Mouse (Mus musculus) Patski (cell line): ENCODE results near the gene Ubox5. TPM values are rescaled to one million over a fixed set of nuclear protein-coding genes. Genes with fewer than 3 reads are reported as not detected.
"Not testable (repeated sequence)": the region's sequence is repeated elsewhere in the genome, so short reads cannot be mapped to it uniquely, and the experiment has no call there.

Experiments used
- ATAC-seq: fragments of 100-300 bp; one replicate; pipeline ENCODE4 v1.8.0; 2021
- CTCF ChIA-PET: fragments of 350-600 bp; sonication (Branson Sonifier 250); formaldehyde crosslinking; loops from one replicate; lab custom pipeline; 2022; ENCODE audit warnings: inconsistent platforms; lab: Charles Lee
- POLR2A ChIA-PET: fragments of 350-600 bp; sonication (Branson Sonifier 250); formaldehyde crosslinking; loops from one replicate; lab custom pipeline; 2022; ENCODE audit warnings: antibody characterized with exemption, inconsistent platforms; lab: Charles Lee
- DNase-seq: peaks from one replicate; pipeline ENCODE4 v3.0.0-alpha.2; 2011; ENCODE audit warnings: low read depth, low spot score
- H3K27me3 ChIP-seq: fragments of 371-371 bp; one replicate; pipeline ENCODE4 v1.5.1; 2021
- CTCF ChIP-seq: fragments of 100-300 bp; IDR thresholded peaks from one replicate; pipeline ENCODE4 v1.5.1; 2021
- in situ Hi-C: fragments of 300-500 bp; cut with MboI; formaldehyde crosslinking; loops from 3 replicates; pipeline ENCODE4 v1.11.1; 2018; ENCODE audit warnings: low pct_unique_long_range_greater_than_20kb, mixed read lengths
- polyA plus RNA-seq: library from polyadenylated mRNA; unstranded; gene quantifications from one replicate; pipeline ENCODE4 v1.2.3, GENCODE M21; 2021

Gene Ubox5
- polyA plus RNA-seq, 1 experiment from 2014 or later, result 8.9 TPM

DNA sequence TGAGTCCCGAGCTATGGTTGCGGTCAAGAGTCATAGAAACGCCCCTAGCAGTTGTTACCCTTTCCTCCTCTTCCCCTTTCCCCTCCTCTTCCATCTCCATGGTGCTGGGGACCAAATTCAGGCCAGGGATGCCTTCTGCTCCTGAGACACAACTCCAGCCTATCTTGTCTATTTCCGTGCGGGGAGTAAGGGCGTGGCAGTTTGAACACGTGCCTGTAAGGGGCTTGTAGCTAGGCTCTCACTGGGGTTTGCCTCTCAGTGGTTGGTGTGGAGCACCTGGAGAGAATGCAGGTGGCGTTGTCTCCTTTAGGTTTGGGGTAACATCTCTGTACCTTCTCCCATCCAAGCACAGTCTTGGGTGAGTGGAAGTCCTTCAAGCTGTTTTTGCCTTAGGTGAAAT is 50.0 kb downstream of the Ubox5 start:
- ATAC-seq, result no peak
- CTCF ChIA-PET, result interaction anchor here (0.8 kb wide), 1 partner anchor 17 kb away, joined by 3 read pairs; the partner anchor contains the start of gene Mrps26
- DNase-seq, result no peak
- in situ Hi-C loops, result no loop called here
- no peaks in the 10 kb centered on the region for H3K27me3 ChIP-seq
- POLR2A ChIA-PET, result no interaction called here
- TF ChIP-seq CTCF, result no peak

DNA sequence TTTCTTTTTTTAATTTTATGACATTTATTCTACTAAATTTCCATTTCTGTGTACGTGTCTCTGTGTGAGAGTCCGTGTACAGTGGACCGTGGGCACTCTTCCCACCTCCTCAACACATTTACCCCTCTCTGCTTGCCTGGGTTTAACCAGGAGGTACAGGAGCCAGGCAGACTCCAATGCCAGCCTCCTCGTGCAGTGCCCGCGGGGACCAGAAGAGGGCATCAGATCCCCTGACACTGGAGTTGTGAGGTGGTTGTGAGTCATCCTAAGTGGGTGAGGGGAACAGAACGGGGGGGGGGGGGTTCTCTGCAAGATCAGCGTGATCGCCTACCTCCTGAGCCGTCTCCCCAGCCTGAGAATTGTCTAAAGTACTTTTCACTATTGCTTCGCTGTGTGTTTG is 51.7 kb downstream of the Ubox5 start:
- no peaks in the 10 kb centered on the region for H3K27me3 ChIP-seq
- TF ChIP-seq CTCF, result no peak
- DNase-seq, result no peak

DNA sequence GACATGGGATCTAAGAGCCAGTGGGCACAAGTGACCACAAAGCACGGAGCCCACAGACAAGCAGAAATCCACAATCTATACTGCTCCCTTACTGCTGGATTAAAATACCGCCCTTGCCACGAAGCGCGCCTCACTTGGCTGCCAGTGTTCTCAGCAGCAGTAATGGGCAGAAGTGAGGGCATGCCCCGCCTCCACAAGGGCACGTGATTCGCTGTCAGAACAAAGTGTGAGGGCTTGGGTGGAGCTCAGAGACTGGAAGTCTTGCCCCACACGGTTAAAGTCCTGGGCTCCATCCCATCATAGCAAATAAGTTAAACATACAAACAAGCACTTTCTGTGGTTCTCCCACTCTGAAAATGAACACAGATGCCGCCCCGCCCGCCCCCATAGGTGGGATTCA is 52.2 kb downstream of the Ubox5 start:
- in situ Hi-C loops, result no loop called here
- H3K27me3 ChIP-seq, result no peaks in the 10 kb centered on the region
- DNase-seq (no peak), ATAC-seq (no peak)
- CTCF ChIA-PET, result no interaction called here
- POLR2A ChIA-PET, result no interaction called here
- TF ChIP-seq CTCF, result no peak

More for the DNA sequence above, 51.7 kb downstream of the Ubox5 start:
- ChIA-PET POLR2A (no interaction called here), CTCF (no interaction called here)
- in situ Hi-C loops, result no loop called here
- ATAC-seq, result no peak

DNA sequence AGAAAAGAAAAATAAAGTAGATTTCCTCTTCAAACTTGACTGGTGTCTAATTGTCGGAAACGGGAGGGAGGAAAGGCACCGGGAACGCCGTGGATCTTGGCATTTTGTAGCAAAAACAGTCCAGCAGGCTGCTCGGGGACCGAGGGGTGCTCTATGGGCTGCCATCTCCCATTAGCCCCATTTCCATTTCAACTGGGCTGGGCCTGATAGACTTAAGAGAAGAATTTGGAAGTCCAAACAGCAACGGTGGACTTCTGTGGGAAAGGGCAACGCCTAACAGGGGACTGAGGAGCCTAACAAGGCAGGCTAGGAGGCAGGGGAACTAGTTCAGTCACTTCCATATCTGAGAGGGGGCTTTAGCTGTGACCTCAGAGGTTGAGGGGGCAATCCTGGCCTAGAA is 52.8 kb downstream of the Ubox5 start:
- ChIA-PET POLR2A (no interaction called here), CTCF (no interaction called here)
- DNase-seq, result no peak
- in situ Hi-C loops, result no loop called here
- no peaks in the 10 kb centered on the region for H3K27me3 ChIP-seq
- no peak for TF ChIP-seq CTCF
- ATAC-seq, result no peak

DNA sequence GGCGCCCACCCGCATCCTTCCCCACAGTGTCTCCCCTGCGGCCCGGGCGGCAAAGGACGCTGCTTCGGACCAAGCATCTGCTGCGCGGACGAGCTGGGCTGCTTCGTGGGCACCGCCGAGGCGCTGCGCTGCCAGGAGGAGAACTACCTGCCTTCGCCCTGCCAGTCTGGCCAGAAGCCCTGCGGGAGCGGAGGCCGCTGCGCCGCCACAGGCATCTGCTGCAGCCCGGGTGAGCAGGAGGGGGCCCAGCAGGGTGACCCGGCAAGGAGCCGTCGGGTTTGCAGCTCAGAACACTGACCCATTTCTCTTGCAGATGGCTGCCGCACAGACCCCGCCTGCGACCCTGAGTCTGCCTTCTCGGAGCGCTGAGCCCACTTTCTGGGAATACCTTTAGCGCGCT is 53.3 kb downstream of the Ubox5 start:
- POLR2A ChIA-PET, result interaction anchor here (0.6 kb wide), 1 partner anchor 20 kb away, joined by 3 read pairs; no protein-coding TSS in a partner anchor
- in situ Hi-C loops, CTCF ChIA-PET, H3K27me3 ChIP-seq, DNase-seq, ATAC-seq: not testable (repeated sequence)

DNA sequence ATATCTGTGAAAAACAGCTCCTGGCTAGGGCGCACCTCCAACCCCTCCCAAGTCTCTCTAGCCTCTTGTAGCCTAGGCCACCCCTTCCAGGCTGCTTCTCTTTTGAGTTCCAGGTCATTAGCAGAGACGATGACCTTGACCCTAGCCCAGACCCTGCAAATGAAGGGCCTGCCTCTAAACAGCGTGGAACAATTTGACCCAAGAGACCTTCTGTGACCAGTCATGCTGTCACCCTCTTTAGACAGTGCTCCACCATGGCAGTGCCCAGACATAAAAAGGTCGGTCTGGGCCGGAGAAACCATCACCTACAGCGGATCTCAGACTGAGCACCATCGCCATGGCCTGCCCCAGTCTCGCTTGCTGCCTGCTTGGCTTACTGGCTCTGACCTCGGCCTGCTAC is 54.0 kb downstream of the Ubox5 start, which contains the start of gene Oxt:
Oxt (plus strand) TSS at position 301 of the 400 bp plus-strand sequence.
- ChIA-PET POLR2A (no interaction called here), CTCF (no interaction called here)
- no peak for TF ChIP-seq CTCF
- no peaks in the 10 kb centered on the region for H3K27me3 ChIP-seq
- no peak for DNase-seq
- in situ Hi-C loops, result no loop called here
- ATAC-seq, result no peak

DNA sequence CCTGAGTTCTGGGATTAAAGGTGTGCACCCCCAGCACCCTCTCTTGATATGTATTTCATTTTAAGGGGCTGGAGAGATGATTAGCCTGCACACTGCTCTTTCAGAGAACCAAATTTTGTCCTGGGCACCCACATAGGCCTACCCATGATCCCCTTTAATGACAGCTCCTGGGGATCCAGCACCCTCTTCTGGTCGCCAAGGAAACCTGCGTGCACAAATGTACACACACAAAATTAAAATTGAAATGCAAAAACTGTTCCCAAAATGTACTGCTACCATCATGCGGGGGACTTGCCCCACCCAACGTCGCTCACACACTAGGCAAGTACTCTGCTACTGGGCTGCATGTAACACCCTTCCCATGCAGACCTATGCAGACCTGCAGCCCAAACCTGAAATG is 54.9 kb downstream of the Ubox5 start:
- no peaks in the 10 kb centered on the region for H3K27me3 ChIP-seq
- TF ChIP-seq CTCF, result no peak
- no peak for ATAC-seq
- in situ Hi-C loops, result no loop called here
- ChIA-PET CTCF (no interaction called here), POLR2A (no interaction called here)
- no peak for DNase-seq

DNA sequence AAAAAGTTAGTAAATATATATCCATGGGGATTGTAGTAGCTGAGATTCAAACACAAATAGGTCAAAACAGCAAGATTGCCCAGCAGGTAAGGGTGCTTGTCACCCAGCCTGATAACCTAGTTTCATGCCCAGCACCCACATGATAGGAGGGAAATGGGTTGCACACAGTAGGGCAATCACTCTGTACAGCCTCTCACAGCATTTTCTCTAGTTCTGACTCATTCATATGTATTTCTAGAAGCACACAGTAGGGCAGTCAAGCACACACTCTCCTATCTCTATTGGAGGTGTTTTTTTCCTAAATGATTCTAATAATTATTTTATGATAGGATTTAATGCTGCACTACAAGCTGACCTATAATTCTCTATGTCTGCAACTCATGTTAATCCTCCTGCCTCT is 59.9 kb downstream of the Ubox5 start:
- no peaks in the 10 kb centered on the region for H3K27me3 ChIP-seq
- in situ Hi-C loops, result no loop called here
- ChIA-PET CTCF (no interaction called here), POLR2A (no interaction called here)
- DNase-seq, result no peak
- no peak for TF ChIP-seq CTCF
- ATAC-seq, result no peak

DNA sequence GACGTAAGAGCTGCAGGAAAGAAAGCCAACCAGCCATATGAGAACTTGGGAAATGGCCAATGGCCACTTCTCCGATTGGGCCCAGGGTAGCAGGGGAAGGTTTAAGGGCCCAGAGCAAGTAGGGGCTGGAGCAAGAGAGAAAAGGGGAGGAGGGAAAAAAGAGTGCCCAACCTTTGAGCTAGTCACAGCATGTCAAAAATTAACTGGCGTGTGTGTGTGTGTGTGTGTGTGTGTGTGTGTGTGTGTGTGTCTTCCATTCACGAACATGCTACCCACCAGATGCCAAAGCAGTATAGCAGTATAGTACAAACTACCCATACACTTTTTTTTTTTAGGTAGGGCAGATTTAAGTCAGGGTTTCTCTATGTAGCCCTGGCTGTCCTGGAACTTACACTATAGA is 60.9 kb downstream of the Ubox5 start:
- no peak for TF ChIP-seq CTCF
- ATAC-seq (no peak), DNase-seq (no peak)
- POLR2A ChIA-PET, result no interaction called here
- H3K27me3 ChIP-seq, result no peaks in the 10 kb centered on the region
- CTCF ChIA-PET, result no interaction called here
- in situ Hi-C loops, result no loop called here

DNA sequence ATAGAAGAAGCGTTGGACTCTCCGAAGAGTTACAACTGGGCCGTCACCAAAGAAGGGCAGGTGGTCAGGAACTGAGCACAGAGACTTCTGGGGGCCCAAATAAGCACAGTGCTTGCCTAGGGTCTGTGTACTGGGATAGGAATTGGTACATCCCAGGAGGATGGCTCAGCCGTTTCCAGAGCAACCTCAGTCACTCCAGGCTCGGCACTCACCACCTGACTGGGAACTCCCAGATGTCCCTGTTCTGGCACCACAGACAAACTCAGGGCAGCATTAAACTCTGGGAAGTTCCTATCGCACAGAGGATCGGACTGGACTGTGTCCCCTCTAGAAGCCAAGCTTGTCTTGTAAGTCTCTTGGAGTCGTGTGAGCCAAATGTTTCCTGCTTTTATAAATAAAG is 64.9 kb downstream of the Ubox5 start:
- no peak for TF ChIP-seq CTCF
- ATAC-seq, result no peak
- no peak for DNase-seq
- POLR2A ChIA-PET, result interaction anchor here (0.8 kb wide), 1 partner anchor 26 kb away, joined by 4 read pairs; no protein-coding TSS in a partner anchor
- no peaks in the 10 kb centered on the region for H3K27me3 ChIP-seq
- CTCF ChIA-PET, result interaction anchor here (1.8 kb wide), 1 partner anchor 115 kb away, joined by 3 read pairs; no protein-coding TSS in a partner anchor
- in situ Hi-C loops, result no loop called here

DNA sequence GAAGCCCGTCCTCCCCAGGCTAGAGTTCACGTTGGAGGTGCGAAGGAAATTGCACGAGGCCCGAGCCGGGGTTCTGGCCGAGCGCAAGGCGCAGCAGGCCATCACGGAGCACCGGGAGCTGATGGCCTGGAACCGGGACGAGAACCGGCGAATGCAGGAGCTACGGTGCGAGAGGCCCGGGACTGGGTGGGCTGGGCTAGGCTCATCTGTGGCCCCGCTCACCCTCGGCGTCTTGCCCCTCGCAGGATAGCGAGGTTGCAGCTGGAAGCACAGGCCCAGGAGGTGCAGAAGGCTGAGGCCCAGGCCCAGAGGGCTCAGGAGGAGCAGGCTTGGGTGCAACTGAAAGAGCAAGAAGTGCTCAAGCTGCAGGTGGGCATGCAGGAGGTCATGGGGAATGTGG is 65.8 kb downstream of the Ubox5 start:
- CTCF ChIA-PET, result interaction anchor here (1.0 to 1.8 kb wide), 5 partner anchors 23 to 204 kb away, joined by 3 to 5 read pairs (median 3); no protein-coding TSS in a partner anchor
- POLR2A ChIA-PET, result interaction anchor here (0.8 kb wide), 1 partner anchor 27 kb away, joined by 4 read pairs; no protein-coding TSS in a partner anchor
- peak; percentile 11 for ATAC-seq
- TF ChIP-seq CTCF, result no peak
- in situ Hi-C loops, result no loop called here
- H3K27me3 ChIP-seq, result no peaks in the 10 kb centered on the region
- no peak for DNase-seq
